Mouse (Mus musculus): Measurements from ENCODE around the gene Mc1r.

Gene Mc1r

GRCm38 (mm10) chr8:123406786-123407185 is at the start of gene Mc1r:
Gene Mc1r, plus strand, starts transcription at chr8:123407107.
- DNase-seq, result peak; percentile 72

GRCm38 (mm10) chr8:123361082-123361739 is 45.7 kb upstream of the Mc1r start:
- peak; percentile 69 for DNase-seq

DNA sequence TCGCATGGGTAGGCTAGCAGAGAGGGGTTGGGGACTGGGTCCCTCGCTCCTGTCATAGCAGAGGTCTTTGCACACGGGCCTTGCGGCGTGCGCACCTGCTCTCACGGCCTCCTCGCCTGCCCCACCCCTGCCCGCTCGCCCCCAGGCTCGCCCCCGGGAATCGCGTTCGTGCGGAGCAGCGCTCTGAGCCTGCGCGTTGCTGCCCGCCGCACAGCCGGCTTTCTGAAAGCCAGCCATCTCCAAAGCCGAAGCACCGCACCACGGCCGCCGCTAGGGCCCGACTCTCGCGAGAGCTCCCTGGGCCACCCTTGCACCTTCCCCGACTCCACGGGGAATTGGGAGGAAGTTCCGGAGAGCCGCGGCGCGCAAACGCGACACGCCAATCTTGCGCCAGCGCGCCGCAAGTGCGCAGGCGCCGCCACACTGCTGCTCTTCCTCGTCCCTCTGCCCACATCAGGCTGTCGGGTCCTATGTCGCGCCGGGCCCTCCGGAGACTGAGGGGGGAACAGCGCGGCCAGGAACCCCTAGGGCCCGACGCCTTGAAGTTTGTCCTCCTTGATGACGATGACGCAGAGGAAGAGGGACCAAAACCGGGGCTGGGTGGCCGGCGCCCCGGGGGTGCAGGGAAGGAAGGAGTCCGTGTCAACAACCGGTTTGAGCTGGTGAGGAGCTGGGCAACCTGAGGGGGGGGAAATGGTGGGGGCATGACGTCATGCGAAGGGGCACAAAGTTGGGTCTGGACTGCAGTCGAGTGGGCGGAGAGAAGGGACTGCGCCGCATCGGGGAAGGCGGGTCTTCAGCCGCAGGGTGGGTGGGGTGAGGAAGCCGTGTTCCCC is 33.3 kb upstream of the Mc1r start, which contains the start of gene Tcf25:
TSS of gene Tcf25 (plus strand) at position 351 of the 836 bp plus-strand sequence.
- DNase-seq, result peak; percentile 98

DNA sequence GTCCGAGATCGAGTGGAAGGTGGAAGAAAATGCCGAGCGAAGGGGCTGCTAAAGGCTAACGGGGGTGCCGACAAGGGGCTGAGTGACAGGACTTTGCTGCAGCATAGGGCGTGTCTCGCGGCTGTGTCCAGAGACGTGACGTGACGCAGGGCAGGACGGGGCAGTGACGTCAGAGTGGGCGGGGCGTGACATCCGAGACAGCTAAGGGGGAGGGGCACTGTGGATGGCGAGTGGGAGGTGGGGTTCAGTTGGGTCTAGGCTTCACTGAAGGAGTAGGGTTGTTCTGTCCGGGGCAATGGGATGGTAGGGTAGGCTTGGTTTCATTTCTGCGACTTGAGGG is 32.7 kb upstream of the Mc1r start:
- peak; percentile 92 for DNase-seq

- DNase-seq, result no peak
Observed at GRCm38 (mm10) chr8:123375701-123376100, 31.2 kb upstream of the Mc1r start.

DNA sequence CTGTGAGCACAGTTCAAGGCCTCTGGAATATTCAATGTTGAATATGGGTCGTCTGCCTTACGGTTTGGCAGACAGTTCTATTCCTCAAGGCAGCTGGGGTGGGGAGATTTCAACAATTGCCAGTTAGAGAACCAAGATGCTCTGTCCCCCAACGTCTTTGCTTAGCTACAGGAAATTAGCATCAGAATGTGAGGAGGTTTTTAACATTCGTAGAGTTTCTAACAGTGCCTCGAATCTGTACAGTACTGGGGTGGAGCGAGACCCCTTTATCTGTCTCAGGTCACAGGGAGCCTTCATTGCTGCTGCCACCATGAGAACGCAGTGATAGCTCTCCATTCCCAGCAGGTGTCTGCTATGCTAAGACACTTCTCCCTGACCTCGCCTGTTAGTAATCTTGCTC is 30.8 kb upstream of the Mc1r start:
- no peak for DNase-seq

- no peak for DNase-seq
Observed at GRCm38 (mm10) chr8:123381711-123382110, 25.2 kb upstream of the Mc1r start.

- no peak for DNase-seq
Observed at GRCm38 (mm10) chr8:123382516-123382915, 24.4 kb upstream of the Mc1r start.

GRCm38 (mm10) chr8:123384883-123385540 is 21.9 kb upstream of the Mc1r start:
- no peak for DNase-seq

- DNase-seq, result no peak
Observed at GRCm38 (mm10) chr8:123387041-123387440, 19.9 kb upstream of the Mc1r start.

GRCm38 (mm10) chr8:123387801-123388200 is 19.1 kb upstream of the Mc1r start:
- DNase-seq, result no peak

DNA sequence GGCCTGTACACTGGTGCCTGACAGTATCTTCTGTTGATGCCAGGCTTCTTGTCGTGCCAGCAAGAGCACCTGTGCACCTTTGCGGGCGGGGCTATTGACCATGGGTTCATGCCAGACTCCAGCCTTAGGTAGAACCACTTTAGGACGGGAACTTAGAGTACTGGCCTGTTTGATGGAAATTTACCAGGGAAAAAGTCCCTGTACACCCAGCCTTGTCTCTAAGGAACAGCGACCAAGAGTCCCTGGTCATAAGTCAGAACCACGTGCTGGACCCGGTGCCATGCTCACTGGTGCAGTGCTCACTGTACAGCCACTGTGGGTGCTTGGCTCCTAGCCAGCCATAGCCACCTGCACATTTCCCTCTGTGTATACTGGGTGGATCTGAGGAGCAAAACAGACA is 17.9 kb upstream of the Mc1r start:
- DNase-seq, result peak; percentile 77

GRCm38 (mm10) chr8:123398308-123398707 is 8.6 kb upstream of the Mc1r start:
- no peak for DNase-seq

DNA sequence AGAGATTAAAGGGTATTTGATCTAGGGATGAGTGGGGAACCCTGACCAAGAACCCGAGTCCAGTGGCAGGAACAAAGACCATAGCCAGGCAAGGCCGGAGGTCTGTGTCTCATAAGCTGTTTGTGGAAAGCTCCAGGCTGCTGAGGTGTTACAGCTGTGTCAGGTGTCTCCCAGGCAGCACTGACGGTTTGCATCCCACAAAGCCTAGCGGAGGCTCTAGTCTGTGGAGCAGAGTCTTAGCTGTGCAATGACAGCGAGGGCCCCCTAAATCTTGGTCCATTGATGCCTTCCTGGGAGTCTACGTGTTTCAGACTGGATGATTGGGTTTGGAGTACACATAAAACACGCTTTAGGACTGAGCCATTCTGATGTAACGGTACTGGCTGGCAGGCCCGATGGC is 5.0 kb upstream of the Mc1r start:
- no peak for DNase-seq

GRCm38 (mm10) chr8:123402730-123403326 is 4.1 kb upstream of the Mc1r start:
- DNase-seq, result no peak

DNA sequence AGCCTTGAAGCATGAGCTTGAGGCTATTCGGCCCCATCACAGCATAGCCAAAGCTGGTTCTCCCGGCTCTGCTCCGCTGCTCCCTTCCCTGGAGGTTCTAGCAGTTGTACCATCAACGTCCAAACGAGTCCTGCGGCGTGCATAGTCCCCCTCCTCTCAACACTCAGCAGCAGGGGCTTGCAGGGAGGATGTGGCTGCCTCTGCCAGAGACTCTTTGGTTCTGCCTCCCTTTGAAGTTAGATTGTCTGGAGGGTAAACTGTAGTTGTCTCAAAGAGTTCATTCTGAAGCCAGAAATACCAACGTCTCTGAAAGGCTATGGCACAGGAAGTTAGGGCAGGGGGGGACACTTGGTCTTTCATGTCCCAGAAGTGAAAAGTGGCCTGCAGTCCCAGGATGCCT is 2.4 kb upstream of the Mc1r start:
- no peak for DNase-seq

GRCm38 (mm10) chr8:123407612-123408011 is 705 bp downstream of the Mc1r start:
- no peak for DNase-seq

DNA sequence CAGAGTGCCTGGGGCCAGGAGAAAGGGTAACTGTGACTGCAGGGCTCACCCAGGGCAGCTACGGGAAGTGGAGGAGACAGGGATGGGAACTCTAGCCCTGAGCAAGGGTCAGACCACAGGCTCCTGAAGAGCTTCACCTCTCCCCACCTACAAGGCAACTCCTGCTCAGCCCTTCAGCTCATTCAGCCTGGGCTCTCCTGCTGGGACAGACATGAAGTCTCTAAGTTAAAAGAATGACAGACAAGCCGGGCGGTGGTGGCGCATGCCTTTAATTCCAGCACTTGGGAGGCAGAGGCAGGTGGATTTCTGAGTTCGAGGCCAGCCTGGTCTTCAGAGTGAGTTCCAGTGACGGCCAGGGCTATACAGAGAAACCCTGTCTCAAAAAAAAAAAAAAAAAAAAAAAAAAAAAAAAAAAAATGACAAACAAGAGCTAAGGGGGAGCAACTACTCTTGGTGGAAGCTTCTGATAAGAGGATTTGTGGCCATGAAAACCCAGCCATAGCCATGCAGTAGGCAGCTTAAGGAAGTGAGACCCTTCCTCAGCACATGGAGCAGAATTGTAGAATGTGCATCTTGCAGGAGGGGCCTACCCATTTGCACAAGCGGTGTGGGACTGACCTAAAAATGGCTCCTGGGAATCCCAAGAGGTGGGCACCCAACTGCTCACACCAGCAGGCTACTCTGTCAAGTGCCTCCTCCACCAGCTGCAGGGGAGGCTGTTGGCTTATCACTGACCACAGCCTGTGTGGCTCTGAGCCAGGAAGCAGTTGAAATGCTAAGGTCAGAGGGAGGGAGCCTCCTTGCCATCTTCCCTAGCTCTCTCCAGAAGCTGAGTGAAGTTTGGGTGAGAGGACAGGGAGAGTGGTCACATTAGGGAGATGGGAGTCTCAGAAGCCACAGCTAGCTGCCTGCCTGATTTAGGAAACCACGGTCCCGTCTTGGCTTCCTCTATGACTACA is 2.0 kb downstream of the Mc1r start:
- DNase-seq, result no peak

GRCm38 (mm10) chr8:123410049-123410587 is 3.2 kb downstream of the Mc1r start:
- DNase-seq, result peak; percentile 69

DNA sequence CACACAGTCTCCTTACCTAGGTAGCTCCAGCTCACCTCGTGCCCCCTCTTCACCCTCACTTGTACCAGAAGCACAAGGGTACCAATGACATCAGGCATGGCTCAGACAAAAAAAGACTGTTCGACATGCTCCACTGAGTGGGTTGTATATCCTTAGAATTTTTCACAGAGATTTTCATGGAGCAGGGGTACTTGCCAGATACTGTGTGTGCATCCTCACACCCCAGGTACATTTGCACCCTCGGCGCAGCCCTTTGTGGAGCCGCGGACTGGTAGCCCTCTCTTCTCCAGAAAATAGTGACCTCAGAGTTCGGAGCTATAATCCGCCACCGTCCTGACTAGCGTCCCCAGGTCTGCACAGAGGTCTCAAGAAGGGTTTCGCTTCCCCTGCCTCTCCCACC is 3.9 kb downstream of the Mc1r start:
- DNase-seq, result no peak

DNA sequence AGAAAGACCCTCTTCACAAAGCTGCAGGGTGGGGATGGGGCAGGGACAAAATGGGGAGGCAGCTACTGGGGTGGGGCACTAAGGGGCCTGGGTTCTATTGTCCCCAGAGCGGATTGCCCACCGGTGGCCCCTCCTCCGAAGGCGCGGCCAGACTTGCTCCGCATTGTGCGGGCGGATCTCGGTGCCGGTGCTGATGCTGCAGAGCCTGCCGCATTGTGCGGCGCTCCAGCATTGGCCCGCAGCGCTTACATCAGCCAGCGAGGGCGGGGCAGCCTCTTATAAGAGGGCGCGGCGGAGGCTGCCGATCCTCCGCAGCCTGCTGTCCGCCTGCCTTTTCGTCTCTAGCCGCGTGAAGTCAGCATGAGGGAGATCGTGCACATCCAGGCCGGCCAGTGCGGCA is 4.3 kb downstream of the Mc1r start, which contains the start of gene Tubb3:
TSS of gene Tubb3 (plus strand) at position 179 of the 400 bp plus-strand sequence.
- peak; percentile 96 for DNase-seq
